Comparison of ENCODE assay signal across 9 mouse cellular contexts in the genomic region with DNA sequence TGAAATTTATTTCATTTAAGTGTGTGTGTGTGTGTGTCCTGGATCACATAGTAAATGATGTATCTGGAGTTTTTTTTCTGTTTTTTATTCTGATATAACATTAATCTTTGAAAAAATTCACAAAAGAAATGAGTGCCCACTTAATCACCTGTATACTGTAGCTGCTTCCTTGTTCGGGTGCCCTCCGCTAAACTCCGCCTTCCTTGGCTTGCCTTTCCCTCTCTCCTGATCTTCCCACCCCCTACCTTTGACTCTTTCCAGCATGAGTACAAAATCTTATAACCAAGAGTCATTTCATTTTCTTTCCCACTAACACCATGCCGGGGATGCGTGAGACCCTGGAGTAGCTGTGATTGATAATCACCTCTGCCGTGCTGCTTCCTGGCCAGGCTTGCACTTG. TPM values are rescaled to one million over a fixed set of nuclear protein-coding genes. Genes with fewer than 3 reads are reported as not detected.
A peak's percentile ranks its signal among the peaks of the same experiment; 100 is the strongest.
DNase-seq lines count a peak whose midpoint lies in the region; ATAC-seq and TF ChIP-seq lines count a peak whose summit lies in the region.
"Had no signal": no experiment of that assay in that cellular context is flagged by ENCODE, and none has a peak within 500 bp of the region (broad histone marks: within the 10 kb centered on the region; RNA-seq: fewer than 3 reads in every experiment).

No protein-coding gene starts in this region.

- H3K79me2 ChIP-seq in heart, adult 2 months (replicated peaks; ENCODE audit: control insufficient read depth, insufficient read depth, low read length), result no peaks in the 10 kb centered on the region

- intact Hi-C loops in heart, adult 2 months (cut with DNase I), result no loop called here

- TF ChIP-seq EP300 in heart, adult 2 months (IDR thresholded peaks at IDR 0.05; ENCODE audit: insufficient read depth, low read depth, low read length), result no peak

- peaks cover 7% of the 10 kb centered on the region for H3K4me1 ChIP-seq in heart, adult 2 months (ENCODE audit: control insufficient read depth, insufficient read depth, low read length)
- H3K4me1 ChIP-seq in heart, embryonic 11.5 days (ENCODE audit: control insufficient read depth, insufficient read depth, low read length), result peaks cover 3% of the 10 kb centered on the region; the same call in 1 of the 2 replicates
- no peaks in the 10 kb centered on the region; the same call in 1 of the 2 replicates for H3K4me1 ChIP-seq in neural tube, embryonic 11.5 days (ENCODE audit: control insufficient read depth, insufficient read depth, low read length)

- WGBS in heart, adult 2 months, result 74% methylated on average over 6 of the region's 6 CpGs
- WGBS in heart, embryonic 11.5 days (ENCODE audit: insufficient replicate concordance), result 72% methylated on average over 6 of the region's 6 CpGs
- 85% methylated on average over 6 of the region's 6 CpGs for WGBS in neural tube, embryonic 11.5 days

- no peak for TF ChIP-seq POLR2A in heart, adult 2 months (IDR thresholded peaks at IDR 0.05; ENCODE audit: insufficient read depth, low read depth, low read length)

- no peak overlapping the region for H3K9ac ChIP-seq in heart, adult 2 months (ENCODE audit: low read depth, low read length)
- H3K9ac ChIP-seq in heart, embryonic 11.5 days (ENCODE audit: low read depth, low read length), result no peak overlapping the region
- no peak overlapping the region for H3K9ac ChIP-seq in neural tube, embryonic 11.5 days (ENCODE audit: low read length)
- H3K9ac ChIP-seq: liver, embryonic 15.5 days had no signal

- H3K9me3 ChIP-seq in heart, embryonic 11.5 days (replicated peaks; ENCODE audit: control insufficient read depth, low read length), result no peaks in the 10 kb centered on the region
- H3K9me3 ChIP-seq in neural tube, embryonic 11.5 days (ENCODE audit: control insufficient read depth, low read length), result no peaks in the 10 kb centered on the region
- H3K9me3 ChIP-seq: liver, embryonic 15.5 days had no signal

- H3K4me3 ChIP-seq in heart, adult 2 months, result no peak overlapping the region
- no peak overlapping the region for H3K4me3 ChIP-seq in heart, embryonic 11.5 days (ENCODE audit: low read depth, low read length)
- H3K4me3 ChIP-seq in neural tube, embryonic 11.5 days (ENCODE audit: low read depth, low read length), result no peak overlapping the region

- H3K27me3 ChIP-seq in heart, adult 2 months (ENCODE audit: control insufficient read depth, insufficient read depth, low read length), result no peaks in the 10 kb centered on the region
- H3K27me3 ChIP-seq in heart, embryonic 11.5 days (ENCODE audit: control insufficient read depth, insufficient read depth, low read length), result no peaks in the 10 kb centered on the region
- no peaks in the 10 kb centered on the region for H3K27me3 ChIP-seq in neural tube, embryonic 11.5 days (ENCODE audit: control insufficient read depth, insufficient read depth, low read length)
- H3K27me3 ChIP-seq: liver, embryonic 15.5 days had no signal

- DNase-seq in heart, adult 2 months, result peak in 1 of 2 experiments; percentile 20
- no peak for DNase-seq in neural tube, embryonic 11.5 days (ENCODE audit: low spot score)
- no peak for DNase-seq in neural tube, embryonic 10.5 days (ENCODE audit: extremely low spot score, low spot score)
- peak; percentile 55 to 58 for DNase-seq in kidney, postnatal 36 days
- DNase-seq in spleen, postnatal 14 days (ENCODE audit: low spot score in 2 of 2), result no peak
- DNase-seq in spleen, postnatal 36 days (ENCODE audit: low spot score in 2 of 2), result no peak

- peak overlapping the region; percentile 80 for H3K27ac ChIP-seq in heart, adult 2 months
- no peak overlapping the region for H3K27ac ChIP-seq in heart, embryonic 11.5 days (ENCODE audit: low read depth, low read length)
- H3K27ac ChIP-seq in neural tube, embryonic 11.5 days (ENCODE audit: low read depth, low read length), result no peak overlapping the region

- ATAC-seq in heart, embryonic 11.5 days (replicated peaks; ENCODE audit: insufficient number of reproducible peaks, low FRiP score, low TSS enrichment), result no peak
- ATAC-seq in neural tube, embryonic 11.5 days (ENCODE audit: insufficient read depth, low FRiP score, low TSS enrichment), result peak; percentile 21; the same call in 1 of the 2 replicates
- no peak for ATAC-seq in cerebellum, adult (ENCODE audit: insufficient number of reproducible peaks, low FRiP score, low TSS enrichment)

- H3K36me3 ChIP-seq in heart, adult 2 months (ENCODE audit: control insufficient read depth, insufficient read depth, low read length), result no peaks in the 10 kb centered on the region
- no peaks in the 10 kb centered on the region for H3K36me3 ChIP-seq in heart, embryonic 11.5 days (ENCODE audit: control insufficient read depth, insufficient read depth, low read length)
- H3K36me3 ChIP-seq in neural tube, embryonic 11.5 days (ENCODE audit: control insufficient read depth, insufficient read depth, low read length), result no peaks in the 10 kb centered on the region
- H3K36me3 ChIP-seq: liver, embryonic 15.5 days had no signal

- no peak for TF ChIP-seq CTCF in heart, adult 2 months (IDR thresholded peaks at IDR 0.05)

- H3K4me2 ChIP-seq in heart, embryonic 11.5 days, result no peak overlapping the region
- no peak overlapping the region for H3K4me2 ChIP-seq in neural tube, embryonic 11.5 days (ENCODE audit: low read depth)

RNA-seq across cellular contexts. Expression of gene Gstm7, which starts 0.5 kb away (rescaled TPM):
- total RNA-seq in heart, adult 2 months (2021), result 10 to 100 TPM; 80.5 to 95.0 TPM
- polyA plus RNA-seq in heart, adult 2 months (2012; rRNA removed), result 70.4 and 119 TPM in 2 replicates
- 17.2 and 20.3 TPM in 2 replicates for polyA plus RNA-seq in heart, embryonic 11.5 days (2014; fragmentation: Nextera tagmentation; extraction: Ambion mirVana)
- polyA plus RNA-seq in neural tube, embryonic 11.5 days (2014; fragmentation: Nextera tagmentation; extraction: Ambion mirVana), result 49.9 and 50.8 TPM in 2 replicates

RNA-seq across cellular contexts. Expression of gene Gstm6, which starts 11.4 kb away (rescaled TPM):
- 1 to 10 TPM; 3.0 to 3.7 TPM for total RNA-seq in heart, adult 2 months (2021)
- polyA plus RNA-seq in heart, adult 2 months (2012; rRNA removed), result 3.7 and 4.6 TPM in 2 replicates
- polyA plus RNA-seq in heart, embryonic 11.5 days (2014; fragmentation: Nextera tagmentation; extraction: Ambion mirVana), result 11.7 TPM in 2 replicates
- 5.3 and 6.2 TPM in 2 replicates for polyA plus RNA-seq in neural tube, embryonic 11.5 days (2014; fragmentation: Nextera tagmentation; extraction: Ambion mirVana)

RNA-seq across cellular contexts. Expression of gene Gstm5, which starts 36.5 kb away (rescaled TPM):
- 10 to 100 TPM; 45.7 to 53.4 TPM for total RNA-seq in heart, adult 2 months (2021)
- polyA plus RNA-seq in heart, adult 2 months (2012; rRNA removed), result 59.5 and 104 TPM in 2 replicates
- 131 TPM in 2 replicates for polyA plus RNA-seq in heart, embryonic 11.5 days (2014; fragmentation: Nextera tagmentation; extraction: Ambion mirVana)
- polyA plus RNA-seq in neural tube, embryonic 11.5 days (2014; fragmentation: Nextera tagmentation; extraction: Ambion mirVana), result 210 and 222 TPM in 2 replicates

RNA-seq across cellular contexts. Expression of gene Gstm3, which starts 37.0 kb away (rescaled TPM):
- not detected for total RNA-seq in heart, adult 2 months (2021)
- 0.08 TPM in 1 of 2 replicates, not detected in the other for polyA plus RNA-seq in heart, adult 2 months (2012; rRNA removed)
- polyA plus RNA-seq in heart, embryonic 11.5 days (2014; fragmentation: Nextera tagmentation; extraction: Ambion mirVana), result 0.13 TPM in 1 of 2 replicates, not detected in the other
- polyA plus RNA-seq in neural tube, embryonic 11.5 days (2014; fragmentation: Nextera tagmentation; extraction: Ambion mirVana), result not detected in 2 replicates

RNA-seq across cellular contexts. Expression of gene Gstm2, which starts 54.1 kb away (rescaled TPM):
- 100 to 1,000 TPM; 214 to 222 TPM for total RNA-seq in heart, adult 2 months (2021)
- 169 and 280 TPM in 2 replicates for polyA plus RNA-seq in heart, adult 2 months (2012; rRNA removed)
- polyA plus RNA-seq in heart, embryonic 11.5 days (2014; fragmentation: Nextera tagmentation; extraction: Ambion mirVana), result 52.0 and 57.5 TPM in 2 replicates
- polyA plus RNA-seq in neural tube, embryonic 11.5 days (2014; fragmentation: Nextera tagmentation; extraction: Ambion mirVana), result 18.5 and 20.8 TPM in 2 replicates

Comparison
In these comparisons a context has a peak if more than half of its experiments do, and no peak if none do; other contexts are left out.
1. DNase-seq: peak in kidney, postnatal 36 days (2 of 2); none in neural tube, embryonic 11.5 days (single experiment), neural tube, embryonic 10.5 days (single experiment), spleen, postnatal 14 days (0 of 2) and spleen, postnatal 36 days (0 of 2).